Mouse (Mus musculus) gonadal fat pad, adult 2 months (tissue): ENCODE data around the gene Gm4779. TPM values are rescaled to one million over a fixed set of nuclear protein-coding genes. Genes with fewer than 3 reads are reported as not detected.
"Not testable (repeated sequence)": the region's sequence is repeated elsewhere in the genome, so short reads cannot be mapped to it uniquely, and the experiment has no call there.

Experiments used
- DNase-seq: peaks from one replicate; pipeline ENCODE4 v3.0.0-alpha.2; 2012; ENCODE audit warnings: low read depth
- polyA plus RNA-seq: library from polyadenylated mRNA; depleted of rRNA; stranded (reverse); fragments of >200 nt; gene quantifications from 2 replicates; pipeline ENCODE4 v1.2.3, GENCODE M21; 2012; rRNA removed

Gene Gm4779
- polyA plus RNA-seq, result 0.32 TPM in 1 of 2 replicates, not detected in the other

GRCm38 (mm10) chrX:101794342-101794741, at the start of gene Gm4779, which contains the start of gene 8030474K03Rik:
TSS of gene Gm4779 (minus strand) at chrX:101794423.
TSS of gene 8030474K03Rik (plus strand) at chrX:101794656.
- no peak for DNase-seq

- not testable (repeated sequence) for DNase-seq
These were observed 25.8 kb upstream of the Gm4779 start for GRCm38 (mm10) chrX:101819980-101820379.

- no peak for DNase-seq
These were observed 24.9 kb upstream of the Gm4779 start for GRCm38 (mm10) chrX:101819163-101819562.

- no peak for DNase-seq
These were observed 17.5 kb upstream of the Gm4779 start for GRCm38 (mm10) chrX:101811750-101812149.

GRCm38 (mm10) chrX:101805512-101805911, 11.3 kb upstream of the Gm4779 start:
- no peak for DNase-seq

GRCm38 (mm10) chrX:101791551-101791950, 2.7 kb downstream of the Gm4779 start:
- no peak for DNase-seq

- no peak for DNase-seq
These were observed 22.2 kb downstream of the Gm4779 start for GRCm38 (mm10) chrX:101772035-101772434.

GRCm38 (mm10) chrX:101770307-101770706, 23.9 kb downstream of the Gm4779 start:
- no peak for DNase-seq

GRCm38 (mm10) chrX:101769478-101769877, 24.7 kb downstream of the Gm4779 start:
- DNase-seq, result no peak

GRCm38 (mm10) chrX:101767280-101767679, 26.9 kb downstream of the Gm4779 start:
- DNase-seq, result no peak

GRCm38 (mm10) chrX:101765111-101765510, 29.1 kb downstream of the Gm4779 start:
- DNase-seq, result no peak

- no peak for DNase-seq
These were observed 29.6 kb downstream of the Gm4779 start for GRCm38 (mm10) chrX:101764621-101765020.

- DNase-seq, result no peak
These were observed 39.7 kb downstream of the Gm4779 start for GRCm38 (mm10) chrX:101754478-101754877.

GRCm38 (mm10) chrX:101750144-101750543, 44.1 kb downstream of the Gm4779 start:
- DNase-seq, result no peak

- no peak for DNase-seq
These were observed 53.2 kb downstream of the Gm4779 start for GRCm38 (mm10) chrX:101741064-101741433.

GRCm38 (mm10) chrX:101740335-101741063, 53.7 kb downstream of the Gm4779 start:
- DNase-seq, result no peak

Other genes starting within 250 kb of the Gm4779 start
- gene Ogt, start 154.4 kb downstream of the Gm4779 start, polyA plus RNA-seq, result 123 and 125 TPM in 2 replicates
- 2.4 and 2.8 TPM in 2 replicates for gene Cxcr3, start 60.2 kb downstream of the Gm4779 start, polyA plus RNA-seq
- gene 8030474K03Rik, start 233 bp upstream of the Gm4779 start, polyA plus RNA-seq, result 0.07 TPM in 1 of 2 replicates, not detected in the other
- gene Nhsl2, start 55.0 kb upstream of the Gm4779 start, polyA plus RNA-seq, result 2.9 and 4.0 TPM in 2 replicates